In the genomic region with DNA sequence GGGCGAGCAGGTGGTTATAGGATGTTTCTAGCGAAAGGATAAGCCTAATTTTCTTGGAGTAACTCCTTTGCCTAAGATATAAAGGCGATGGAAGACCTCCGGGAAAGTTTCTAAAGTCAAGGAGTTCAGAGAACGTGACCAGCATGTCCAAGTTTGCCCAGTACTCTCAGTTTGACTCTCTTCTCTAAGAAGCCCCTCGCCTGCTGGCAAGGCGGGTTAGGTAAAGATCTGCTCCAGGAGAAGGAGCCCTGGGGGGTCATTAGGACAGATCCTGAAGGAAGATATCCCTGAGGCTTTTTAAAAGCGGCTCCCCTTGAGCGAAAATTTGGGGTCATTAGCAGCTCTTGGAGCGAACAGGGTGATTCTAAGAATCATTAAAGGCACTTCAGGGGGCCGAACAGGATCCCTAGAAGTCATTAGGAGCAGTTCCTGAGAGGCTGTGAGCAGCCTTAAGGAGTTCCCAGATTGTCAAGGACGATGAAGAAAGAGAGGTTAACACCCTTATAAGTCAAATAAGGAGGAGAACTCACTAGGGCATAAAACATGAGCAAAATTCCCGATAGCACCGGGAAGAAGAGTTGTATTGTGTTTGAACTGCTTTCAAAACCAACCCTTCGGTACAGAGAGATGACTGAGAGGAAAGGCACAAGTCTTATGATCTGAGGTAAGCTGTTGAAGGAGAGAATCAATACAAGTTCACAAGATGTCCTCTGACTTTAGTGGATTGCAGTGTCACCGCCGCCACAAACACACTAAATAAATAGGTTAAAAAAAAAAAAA, we compare ENCODE assay signal across 8 mouse cellular contexts. TPM values are rescaled to one million over a fixed set of nuclear protein-coding genes. Genes with fewer than 3 reads are reported as not detected.
DNase-seq lines count a peak whose midpoint lies in the region; ATAC-seq and TF ChIP-seq lines count a peak whose summit lies in the region.

No protein-coding gene starts in this region.

- DNase-seq in heart, postnatal 4 days, result no peak
- no peak for DNase-seq in ES-E14 (ENCODE audit: low read depth, low spot score)
- DNase-seq in gastrocnemius, adult 18-20 months (ENCODE audit: low spot score), result no peak
- no peak for DNase-seq in Muller cell, postnatal 12 days (ENCODE audit: inconsistent ontology term)
- DNase-seq in right cerebral cortex, postnatal 10 days (ENCODE audit: low spot score in 2 of 2), result no peak

- H3K9me3 ChIP-seq in heart, embryonic 14.5 days (ENCODE audit: control insufficient read depth, low read length), result no peaks in the 10 kb centered on the region
- H3K9me3 ChIP-seq in ES-E14 (ENCODE audit: control insufficient read depth, insufficient read depth, low read depth, low read length), result no peaks in the 10 kb centered on the region
- H3K9me3 ChIP-seq in forebrain, embryonic 12.5 days, result no peaks in the 10 kb centered on the region
- H3K9me3 ChIP-seq in liver, embryonic 15.5 days (replicated peaks), result no peaks in the 10 kb centered on the region

- peak overlapping the region; percentile 70 for H3K9ac ChIP-seq in heart, embryonic 14.5 days (ENCODE audit: low read length)
- H3K9ac ChIP-seq in ES-E14 (ENCODE audit: insufficient read depth, low read depth, low read length, poor library complexity, severe bottlenecking), result peak overlapping the region; percentile 78
- peak overlapping the region; percentile 85 for H3K9ac ChIP-seq in forebrain, embryonic 12.5 days
- H3K9ac ChIP-seq in liver, embryonic 15.5 days, result peak overlapping the region; percentile 80

- H3K36me3 ChIP-seq in heart, embryonic 14.5 days (ENCODE audit: control insufficient read depth, insufficient read depth, low read length), result peaks cover 19% of the 10 kb centered on the region
- peaks cover 9% of the 10 kb centered on the region for H3K36me3 ChIP-seq in ES-E14 (ENCODE audit: control insufficient read depth, insufficient read depth, low read length, poor library complexity, severe bottlenecking)
- peaks cover 19% of the 10 kb centered on the region for H3K36me3 ChIP-seq in forebrain, embryonic 12.5 days (replicated peaks)
- H3K36me3 ChIP-seq in liver, embryonic 15.5 days (replicated peaks), result peaks cover 19% of the 10 kb centered on the region

- no peaks in the 10 kb centered on the region for H3K27me3 ChIP-seq in heart, embryonic 14.5 days (ENCODE audit: control insufficient read depth, insufficient read depth, low read length)
- no peaks in the 10 kb centered on the region for H3K27me3 ChIP-seq in forebrain, embryonic 12.5 days
- no peaks in the 10 kb centered on the region for H3K27me3 ChIP-seq in liver, embryonic 15.5 days

- H3K27ac ChIP-seq in heart, embryonic 14.5 days (replicated peaks in 1 of 2; ENCODE audit: control insufficient read depth in 1 of 2, insufficient read depth in 1 of 2, low read depth in 2 of 2, low read length in 2 of 2), result peak overlapping the region; percentile 90 to 96
- peak overlapping the region; percentile 74 for H3K27ac ChIP-seq in ES-E14 (ENCODE audit: insufficient read depth, low read depth, low read length, poor library complexity, severe bottlenecking)
- peak overlapping the region; percentile 98 for H3K27ac ChIP-seq in forebrain, embryonic 12.5 days
- peak overlapping the region; percentile 94 for H3K27ac ChIP-seq in liver, embryonic 15.5 days (replicated peaks)

- H3K4me2 ChIP-seq in heart, embryonic 14.5 days (ENCODE audit: low read length), result peak overlapping the region; percentile 72
- peak overlapping the region; percentile 73 for H3K4me2 ChIP-seq in forebrain, embryonic 12.5 days
- peak overlapping the region; percentile 90 for H3K4me2 ChIP-seq in liver, embryonic 15.5 days

- ATAC-seq in heart, embryonic 14.5 days (ENCODE audit: insufficient number of reproducible peaks, insufficient read depth, low FRiP score, low read depth), result no peak
- no peak for ATAC-seq in forebrain, embryonic 12.5 days (ENCODE audit: low FRiP score)
- no peak for ATAC-seq in liver, embryonic 15.5 days (ENCODE audit: insufficient read depth)

- WGBS in heart, embryonic 14.5 days, result 10% methylated on average over 17 of the region's 17 CpGs
- WGBS in forebrain, embryonic 12.5 days, result 14% methylated on average over 17 of the region's 17 CpGs
- WGBS in liver, embryonic 15.5 days (ENCODE audit: insufficient replicate concordance), result 15% methylated on average over 17 of the region's 17 CpGs

- in situ Hi-C loops in ES-E14 (cut with MboI; ENCODE audit: low sequenced_read_pairs in 2 of 2, unreplicated experiment in 2 of 2), result no loop called here

- H3K4me3 ChIP-seq in heart, embryonic 14.5 days (ENCODE audit: control insufficient read depth in 1 of 2, insufficient read depth in 1 of 2, low read depth in 1 of 2, low read length in 2 of 2), result peak overlapping the region; percentile 90
- peak overlapping the region; percentile 59 to 100 for H3K4me3 ChIP-seq in ES-E14 (ENCODE audit: insufficient read depth in 1 of 2, low read depth in 1 of 2, low read length in 2 of 2, poor library complexity in 1 of 2, severe bottlenecking in 1 of 2)
- peak overlapping the region; percentile 78 for H3K4me3 ChIP-seq in forebrain, embryonic 12.5 days (replicated peaks)
- H3K4me3 ChIP-seq in liver, embryonic 15.5 days (replicated peaks), result peak overlapping the region; percentile 74

- peaks cover 3 to 8% of the 10 kb centered on the region in 2 experiments for H3K4me1 ChIP-seq in heart, embryonic 14.5 days (ENCODE audit: control insufficient read depth in 2 of 2, insufficient read depth in 2 of 2, low read length in 2 of 2)
- peaks cover 0 to 3% of the 10 kb centered on the region in 2 experiments; a peak in 2 of 4 replicates for H3K4me1 ChIP-seq in ES-E14 (ENCODE audit: control insufficient read depth in 2 of 2, insufficient read depth in 2 of 2, low read length in 2 of 2, poor library complexity in 1 of 2)
- H3K4me1 ChIP-seq in forebrain, embryonic 12.5 days, result peaks cover 15% of the 10 kb centered on the region
- H3K4me1 ChIP-seq in liver, embryonic 15.5 days (replicated peaks), result peaks cover 16% of the 10 kb centered on the region

TF ChIP-seq in ES-E14, 5 proteins besides CTCF, POLR2A, EP300 and RAD21:
- TF ChIP-seq ZC3H11A (IDR thresholded peaks at IDR 0.05; ENCODE audit: borderline replicate concordance, low read depth, low read length), result no peak
- TF ChIP-seq ZNF384 (IDR thresholded peaks at IDR 0.05; ENCODE audit: low read depth, low read length), result no peak
- TF ChIP-seq MAFK (IDR thresholded peaks at IDR 0.05; ENCODE audit: insufficient read depth, low read depth, low read length), result no peak
- no peak for TF ChIP-seq HCFC1 (IDR thresholded peaks at IDR 0.05; ENCODE audit: borderline replicate concordance, insufficient read depth, low read length)
- TF ChIP-seq CHD2 (IDR thresholded peaks at IDR 0.05; ENCODE audit: low read depth, low read length), result no peak

RNA-seq across cellular contexts. Expression of a gene that starts 0.6 kb away (rescaled TPM):
- polyA plus RNA-seq in heart, embryonic 14.5 days (2014; fragmentation: Nextera tagmentation; extraction: Ambion mirVana), result 26.7 TPM in 2 replicates
- 10 to 100 TPM; 36.7 to 38.6 TPM for total RNA-seq in heart, postnatal 4 days (2021)
- 50.2 and 57.2 TPM in 2 replicates for total RNA-seq in ES-E14 (2012; rRNA removed)
- polyA plus RNA-seq in forebrain, embryonic 12.5 days (2016; fragmentation: Nextera tagmentation; extraction: Ambion mirVana), result 58.5 and 58.6 TPM in 2 replicates
- 9.0 and 10.1 TPM in 2 replicates for polyA plus RNA-seq in liver, embryonic 15.5 days (2015; fragmentation: Nextera tagmentation; extraction: Ambion mirVana)
- 10 to 100 TPM; 18.0 to 18.8 TPM for total RNA-seq in gastrocnemius, adult 18-20 months (2021)

RNA-seq across cellular contexts. Expression of a gene that starts 45.8 kb away (rescaled TPM):
- polyA plus RNA-seq in heart, embryonic 14.5 days (2014; fragmentation: Nextera tagmentation; extraction: Ambion mirVana), result 4.4 and 6.2 TPM in 2 replicates
- total RNA-seq in heart, postnatal 4 days (2021), result 10 to 100 TPM; 27.1 to 29.2 TPM
- total RNA-seq in ES-E14 (2012; rRNA removed), result 10.9 and 17.1 TPM in 2 replicates
- 8.5 TPM in 2 replicates for polyA plus RNA-seq in forebrain, embryonic 12.5 days (2016; fragmentation: Nextera tagmentation; extraction: Ambion mirVana)
- polyA plus RNA-seq in liver, embryonic 15.5 days (2015; fragmentation: Nextera tagmentation; extraction: Ambion mirVana), result 2.0 and 2.2 TPM in 2 replicates
- total RNA-seq in gastrocnemius, adult 18-20 months (2021), result 10 to 100 TPM; 70.4 to 73.6 TPM
